Mouse (Mus musculus) ovary, adult 18-20 months (tissue): ENCODE data around the gene Gm11111.

Experiments used
- DNase-seq: peaks from one replicate; pipeline ENCODE4 v3.0.0; 2022; ENCODE audit warnings: low spot score, mixed read lengths

Gene Gm11111

GRCm38 (mm10) chr5:98582051-98582450 is 29.6 kb downstream of the Gm11111 start:
- no peak for DNase-seq

GRCm38 (mm10) chr5:98585915-98586314 is 33.4 kb downstream of the Gm11111 start:
- DNase-seq = no peak
